Mouse (Mus musculus): ENCODE data around the gene Ralgps1. TPM values are rescaled to one million over a fixed set of nuclear protein-coding genes. Genes with fewer than 3 reads are reported as not detected.

The Ralgps1 gene
- total and polyA plus RNA-seq, 3 experiments: 0.89 to 2.6 TPM; not detected in 1

- no peak for DNase-seq (ENCODE audit: low read depth, low spot score)
- H3K27ac ChIP-seq (ENCODE audit: control insufficient read depth, low read depth, low read length): no peak overlapping the region
- no peaks in the 10 kb centered on the region for H3K9me3 ChIP-seq (replicated peaks; ENCODE audit: insufficient read depth, low read length)
- H3K4me3 ChIP-seq (ENCODE audit: control insufficient read depth in 1 of 2, insufficient read depth in 1 of 2, low read depth in 2 of 2, low read length in 2 of 2): no peak overlapping the region
- H3K36me3 ChIP-seq (ENCODE audit: control insufficient read depth in 1 of 2, insufficient read depth in 2 of 2, low read length in 2 of 2): no peaks in the 10 kb centered on the region
- H3K79me2 ChIP-seq (ENCODE audit: control insufficient read depth, insufficient read depth, low read length, poor library complexity): no peaks in the 10 kb centered on the region
- no peaks in the 10 kb centered on the region for H3K27me3 ChIP-seq (ENCODE audit: control insufficient read depth in 1 of 2, insufficient read depth in 2 of 2, low read length in 2 of 2)
- no peak for TF ChIP-seq GABPA (IDR thresholded peaks at IDR 0.05; ENCODE audit: low read depth, low read length)
- H3K4me1 ChIP-seq (ENCODE audit: control insufficient read depth in 1 of 2, insufficient read depth in 2 of 2, low read length in 2 of 2): no peaks in the 10 kb centered on the region
- H3K9ac ChIP-seq (ENCODE audit: control insufficient read depth, low read depth, low read length, poor library complexity, severe bottlenecking): no peak overlapping the region
Observed at GRCm38 (mm10) chr2:33216645-33217424, 154.5 kb downstream of the Ralgps1 start.

GRCm38 (mm10) chr2:33215700-33216509, 155.4 kb downstream of the Ralgps1 start, which contains the start of gene Angptl2:
Gene Angptl2 (plus strand): TSS chr2:33216069.
- no peak within 1 kb of the TSS for H3K9ac ChIP-seq (ENCODE audit: control insufficient read depth, low read depth, low read length, poor library complexity, severe bottlenecking)
- H3K4me3 ChIP-seq (ENCODE audit: control insufficient read depth in 1 of 2, insufficient read depth in 1 of 2, low read depth in 2 of 2, low read length in 2 of 2): no peak within 1 kb of the TSS
- no peaks in the 10 kb centered on the region for H3K27me3 ChIP-seq (ENCODE audit: control insufficient read depth in 1 of 2, insufficient read depth in 2 of 2, low read length in 2 of 2)
- H3K36me3 ChIP-seq (ENCODE audit: control insufficient read depth in 1 of 2, insufficient read depth in 2 of 2, low read length in 2 of 2): no peaks in the 10 kb centered on the region
- H3K4me1 ChIP-seq (ENCODE audit: control insufficient read depth in 1 of 2, insufficient read depth in 2 of 2, low read length in 2 of 2): no peaks in the 10 kb centered on the region
- TF ChIP-seq MEF2A (IDR thresholded peaks at IDR 0.05; ENCODE audit: extremely low read depth, insufficient replicate concordance, low read depth, low read length, poor library complexity, severe bottlenecking) (no peak), RCOR1 (IDR thresholded peaks at IDR 0.05; ENCODE audit: low read depth, low read length) (no peak), MYB (IDR thresholded peaks at IDR 0.05; ENCODE audit: low read depth, low read length) (no peak), MAX (IDR thresholded peaks at IDR 0.05; ENCODE audit: low read length) (no peak), MAZ (IDR thresholded peaks at IDR 0.05; ENCODE audit: low read depth, low read length) (no peak), POLR2AphosphoS5 (IDR thresholded peaks at IDR 0.05; ENCODE audit: borderline replicate concordance, low read depth, low read length) (no peak), EP300 (IDR thresholded peaks at IDR 0.05; ENCODE audit: low read depth in 1 of 2, low read length in 2 of 2) (no peak), BHLHE40 (IDR thresholded peaks at IDR 0.05; ENCODE audit: borderline replicate concordance, low read depth, low read length) (no peak), NELFE (IDR thresholded peaks at IDR 0.05; ENCODE audit: low read depth, low read length) (no peak), ETS1 (IDR thresholded peaks at IDR 0.05; ENCODE audit: low read depth, low read length) (no peak), ZMIZ1 (IDR thresholded peaks at IDR 0.05; ENCODE audit: low read depth, low read length) (no peak), GATA1 (IDR thresholded peaks at IDR 0.05; ENCODE audit: low read depth, low read length) (no peak), JUND (IDR thresholded peaks at IDR 0.05; ENCODE audit: low read depth, low read length) (no peak), SIN3A (IDR thresholded peaks at IDR 0.05; ENCODE audit: low read length) (no peak)
- H3K79me2 ChIP-seq (ENCODE audit: control insufficient read depth, insufficient read depth, low read length, poor library complexity): no peaks in the 10 kb centered on the region
- H3K27ac ChIP-seq (ENCODE audit: control insufficient read depth, low read depth, low read length): no peak within 1 kb of the TSS
- H3K9me3 ChIP-seq (replicated peaks; ENCODE audit: insufficient read depth, low read length): no peaks in the 10 kb centered on the region
- DNase-seq (ENCODE audit: low read depth, low spot score): peak; percentile 10

Data from MEL (cell line).